Mouse (Mus musculus): ENCODE measurements around the gene Rab11fip4. TPM values are rescaled to one million over a fixed set of nuclear protein-coding genes. Genes with fewer than 3 reads are reported as not detected.

Rab11fip4 gene
- polyA plus RNA-seq, 1 experiment from 2014 or later, result 25.6 TPM

- no peak overlapping the region for H3K9ac ChIP-seq (replicated peaks)
- peaks cover 13% of the 10 kb centered on the region for H3K36me3 ChIP-seq
- no peak overlapping the region for H3K4me2 ChIP-seq (replicated peaks)
- no peaks in the 10 kb centered on the region for H3K9me3 ChIP-seq
- H3K27me3 ChIP-seq, result no peaks in the 10 kb centered on the region
- H3K27ac ChIP-seq (replicated peaks), result no peak overlapping the region
- H3K4me3 ChIP-seq, result no peak overlapping the region
- H3K4me1 ChIP-seq, result no peaks in the 10 kb centered on the region
- 91% methylated on average over 5 of the region's 5 CpGs for WGBS
- ATAC-seq (replicated peaks), result no peak
These were observed 32.0 kb downstream of the Rab11fip4 start for GRCm38 (mm10) chr11:79623029-79623428.

- no peak overlapping the region for H3K4me2 ChIP-seq (replicated peaks)
- H3K27me3 ChIP-seq, result no peaks in the 10 kb centered on the region
- WGBS, result 15% methylated on average over 4 of the region's 4 CpGs
- ATAC-seq (replicated peaks), result no peak
- H3K9me3 ChIP-seq, result no peaks in the 10 kb centered on the region
- H3K36me3 ChIP-seq, result peaks cover 13% of the 10 kb centered on the region
- no peaks in the 10 kb centered on the region for H3K4me1 ChIP-seq
- H3K9ac ChIP-seq (replicated peaks), result no peak overlapping the region
- H3K27ac ChIP-seq (replicated peaks), result no peak overlapping the region
- no peak overlapping the region for H3K4me3 ChIP-seq
These were observed 33.8 kb downstream of the Rab11fip4 start for GRCm38 (mm10) chr11:79624801-79625302.

- no peak overlapping the region for H3K4me3 ChIP-seq
- H3K27ac ChIP-seq (replicated peaks), result no peak overlapping the region
- no peak for ATAC-seq (replicated peaks)
- H3K9me3 ChIP-seq, result no peaks in the 10 kb centered on the region
- H3K4me1 ChIP-seq, result no peaks in the 10 kb centered on the region
- H3K9ac ChIP-seq (replicated peaks), result no peak overlapping the region
- H3K4me2 ChIP-seq (replicated peaks), result no peak overlapping the region
- no peaks in the 10 kb centered on the region for H3K27me3 ChIP-seq
- H3K36me3 ChIP-seq, result no peaks in the 10 kb centered on the region
- WGBS, result 73% methylated on average over 3 of the region's 3 CpGs
These were observed 37.7 kb downstream of the Rab11fip4 start for GRCm38 (mm10) chr11:79628716-79629115.

- H3K36me3 ChIP-seq, result 0 out of 2 replicates have a peak, but pooled peaks cover 6% of the 10 kb centered on the region
- ATAC-seq (replicated peaks), result no peak
- no peak overlapping the region for H3K4me2 ChIP-seq (replicated peaks)
- WGBS, result 80% methylated on average over 7 of the region's 7 CpGs
- no peak overlapping the region for H3K27ac ChIP-seq (replicated peaks)
- H3K27me3 ChIP-seq, result no peaks in the 10 kb centered on the region
- no peak overlapping the region for H3K9ac ChIP-seq (replicated peaks)
- H3K9me3 ChIP-seq, result no peaks in the 10 kb centered on the region
- no peaks in the 10 kb centered on the region for H3K4me1 ChIP-seq
- H3K4me3 ChIP-seq, result no peak overlapping the region
These were observed 38.9 kb downstream of the Rab11fip4 start for GRCm38 (mm10) chr11:79629752-79630374.

- WGBS, result 26% methylated on average over 6 of the region's 6 CpGs
- Histone ChIP-seq H3K27ac (replicated peaks) (no peak overlapping the region), H3K4me3 (no peak overlapping the region), H3K9ac (replicated peaks) (no peak overlapping the region), H3K27me3 (no peaks in the 10 kb centered on the region), H3K4me2 (replicated peaks) (no peak overlapping the region), H3K36me3 (0 out of 2 replicates have a peak, but pooled peaks cover 7% of the 10 kb centered on the region), H3K4me1 (no peaks in the 10 kb centered on the region), H3K9me3 (no peaks in the 10 kb centered on the region)
- ATAC-seq (replicated peaks), result no peak
These were observed 39.5 kb downstream of the Rab11fip4 start for GRCm38 (mm10) chr11:79630521-79630920.

GRCm38 (mm10) chr11:79633366-79633765 is 42.4 kb downstream of the Rab11fip4 start:
- Histone ChIP-seq H3K36me3 (0 out of 2 replicates have a peak, but pooled peaks cover 9% of the 10 kb centered on the region), H3K4me3 (no peak overlapping the region), H3K27me3 (no peaks in the 10 kb centered on the region), H3K9ac (replicated peaks) (no peak overlapping the region), H3K4me1 (no peaks in the 10 kb centered on the region), H3K27ac (replicated peaks) (no peak overlapping the region), H3K4me2 (replicated peaks) (no peak overlapping the region), H3K9me3 (no peaks in the 10 kb centered on the region)
- no peak for ATAC-seq (replicated peaks)
- 81% methylated on average over 8 of the region's 8 CpGs for WGBS

- 0 out of 2 replicates have a peak overlapping the region, but pooled peaks have one; percentile 15 for H3K27ac ChIP-seq (replicated peaks)
- no peaks in the 10 kb centered on the region for H3K9me3 ChIP-seq
- H3K4me2 ChIP-seq (replicated peaks), result no peak overlapping the region
- H3K27me3 ChIP-seq, result no peaks in the 10 kb centered on the region
- 0 out of 2 replicates have a peak, but pooled peaks cover 9% of the 10 kb centered on the region for H3K36me3 ChIP-seq
- 78% methylated on average over 6 of the region's 6 CpGs for WGBS
- H3K4me3 ChIP-seq, result no peak overlapping the region
- no peak overlapping the region for H3K9ac ChIP-seq (replicated peaks)
- ATAC-seq (replicated peaks), result no peak
- H3K4me1 ChIP-seq, result peaks cover 7% of the 10 kb centered on the region; the same call in 1 of the 2 replicates
These were observed 44.8 kb downstream of the Rab11fip4 start for GRCm38 (mm10) chr11:79635661-79636449.

GRCm38 (mm10) chr11:79636481-79636880 is 45.5 kb downstream of the Rab11fip4 start:
- peaks cover 7% of the 10 kb centered on the region; the same call in 1 of the 2 replicates for H3K4me1 ChIP-seq
- no peak overlapping the region for H3K4me3 ChIP-seq
- no peak for ATAC-seq (replicated peaks)
- 78% methylated on average over 1 of the region's 1 CpGs for WGBS
- H3K9ac ChIP-seq (replicated peaks), result no peak overlapping the region
- H3K4me2 ChIP-seq (replicated peaks), result no peak overlapping the region
- H3K27me3 ChIP-seq, result no peaks in the 10 kb centered on the region
- 0 out of 2 replicates have a peak, but pooled peaks cover 9% of the 10 kb centered on the region for H3K36me3 ChIP-seq
- 0 out of 2 replicates have a peak overlapping the region, but pooled peaks have one; percentile 15 for H3K27ac ChIP-seq (replicated peaks)
- H3K9me3 ChIP-seq, result no peaks in the 10 kb centered on the region

GRCm38 (mm10) chr11:79638691-79639090 is 47.7 kb downstream of the Rab11fip4 start:
- H3K9me3 ChIP-seq, result no peaks in the 10 kb centered on the region
- H3K9ac ChIP-seq (replicated peaks), result no peak overlapping the region
- no peak overlapping the region for H3K4me3 ChIP-seq
- no peak overlapping the region for H3K4me2 ChIP-seq (replicated peaks)
- 0 out of 2 replicates have a peak, but pooled peaks cover 9% of the 10 kb centered on the region for H3K36me3 ChIP-seq
- no peaks in the 10 kb centered on the region for H3K27me3 ChIP-seq
- 45% methylated on average over 5 of the region's 5 CpGs for WGBS
- no peak overlapping the region for H3K27ac ChIP-seq (replicated peaks)
- peaks cover 9% of the 10 kb centered on the region; the same call in 1 of the 2 replicates for H3K4me1 ChIP-seq
- ATAC-seq (replicated peaks), result no peak

- no peaks in the 10 kb centered on the region for H3K27me3 ChIP-seq
- no peak overlapping the region for H3K4me2 ChIP-seq (replicated peaks)
- H3K4me3 ChIP-seq, result no peak overlapping the region
- ATAC-seq (replicated peaks), result no peak
- H3K9me3 ChIP-seq, result no peaks in the 10 kb centered on the region
- H3K27ac ChIP-seq (replicated peaks), result no peak overlapping the region
- WGBS, result 74% methylated on average over 8 of the region's 8 CpGs
- peaks cover 30% of the 10 kb centered on the region for H3K4me1 ChIP-seq
- no peak overlapping the region for H3K9ac ChIP-seq (replicated peaks)
- no peaks in the 10 kb centered on the region for H3K36me3 ChIP-seq
These were observed 50.1 kb downstream of the Rab11fip4 start for GRCm38 (mm10) chr11:79640940-79641733.

- peaks cover 43% of the 10 kb centered on the region for H3K4me1 ChIP-seq
- no peaks in the 10 kb centered on the region for H3K36me3 ChIP-seq
- no peak overlapping the region for H3K27ac ChIP-seq (replicated peaks)
- no peaks in the 10 kb centered on the region for H3K9me3 ChIP-seq
- H3K4me3 ChIP-seq, result no peak overlapping the region
- H3K9ac ChIP-seq (replicated peaks), result no peak overlapping the region
- H3K4me2 ChIP-seq (replicated peaks), result no peak overlapping the region
- H3K27me3 ChIP-seq, result no peaks in the 10 kb centered on the region
- 81% methylated on average over 9 of the region's 9 CpGs for WGBS
- ATAC-seq (replicated peaks), result no peak
These were observed 52.7 kb downstream of the Rab11fip4 start for GRCm38 (mm10) chr11:79643730-79644129.

Measured in forebrain, embryonic 15.5 days (tissue).